Mouse (Mus musculus): Measurements from ENCODE around the gene Yes1.

GRCm38 (mm10) chr5:32588136-32588535, 22.8 kb upstream of the Yes1 start:
- TF ChIP-seq POLR2A (IDR thresholded peaks at IDR 0.05; ENCODE audit: control insufficient read depth, extremely low read depth, insufficient read depth, low read length, poor library complexity): no peak
- no peak for TF ChIP-seq CTCF (IDR thresholded peaks at IDR 0.05; ENCODE audit: borderline replicate concordance, control insufficient read depth, extremely low read depth, insufficient read depth, low read length, poor library complexity)
